Mouse (Mus musculus) lung, embryonic 15.5 days (tissue): ENCODE data around the gene Lrch1. TPM values are rescaled to one million over a fixed set of nuclear protein-coding genes. Genes with fewer than 3 reads are reported as not detected.

Experiments used
- ATAC-seq: fragments of 200-750 bp; cut with Nextera tagmentation; 2 replicates; pipeline ENCODE4 v1.8.0; 2017; ENCODE audit warnings: moderate number of reproducible peaks, borderline replicate concordance; ENCODE audit not compliant: low FRiP score, low TSS enrichment; ENCODE audit errors: extremely low read depth
- H3K27ac ChIP-seq: fragments of 300-500 bp; sonication (generic); 2 replicates; pipeline ENCODE4 v1.5.1; 2015; ENCODE audit warnings: moderate library complexity, mild to moderate bottlenecking, inconsistent platforms
- H3K27me3 ChIP-seq: fragments of 300-500 bp; sonication (generic); 2 replicates; pipeline ENCODE4 v1.6.1; 2015; ENCODE audit warnings: inconsistent platforms
- H3K36me3 ChIP-seq: fragments of 300-500 bp; sonication (generic); 2 replicates; pipeline ENCODE4 v1.6.1; 2015; ENCODE audit warnings: inconsistent platforms
- H3K4me1 ChIP-seq: fragments of 300-500 bp; sonication (generic); 2 replicates; pipeline ENCODE4 v1.6.1; 2015; ENCODE audit warnings: inconsistent platforms
- H3K4me2 ChIP-seq: fragments of 300-500 bp; sonication (generic); 2 replicates; pipeline ENCODE4 v1.6.1; 2015; ENCODE audit warnings: inconsistent platforms, mild to moderate bottlenecking, moderate library complexity
- H3K4me3 ChIP-seq: fragments of 300-500 bp; sonication (generic); 2 replicates; pipeline ENCODE4 v1.5.1; 2015; ENCODE audit warnings: mild to moderate bottlenecking, inconsistent platforms
- H3K9ac ChIP-seq: fragments of 300-500 bp; sonication (generic); 2 replicates; pipeline ENCODE4 v1.6.1; 2015; ENCODE audit warnings: inconsistent platforms
- H3K9me3 ChIP-seq: fragments of 300-500 bp; sonication (generic); 2 replicates; pipeline ENCODE4 v1.6.1; 2016; ENCODE audit warnings: inconsistent platforms
- WGBS: fragments of 180-500 bp; shearing (Covaris S2); methylation state at CpG from one replicate; pipeline ENCODE4 v1.1.7; 2015; 5-methylcytosine and 5-hydroxymethylcytosine counted together
- polyA plus RNA-seq: library from polyadenylated mRNA; unstranded; fragments of >200 nt; fragmentation: Nextera tagmentation; extraction: Ambion mirVana; gene quantifications from 2 replicates; pipeline ENCODE4 v1.2.1, GENCODE M21; 2015

Lrch1 gene
- polyA plus RNA-seq, 1 experiment from 2014 or later = 19.9 TPM

DNA sequence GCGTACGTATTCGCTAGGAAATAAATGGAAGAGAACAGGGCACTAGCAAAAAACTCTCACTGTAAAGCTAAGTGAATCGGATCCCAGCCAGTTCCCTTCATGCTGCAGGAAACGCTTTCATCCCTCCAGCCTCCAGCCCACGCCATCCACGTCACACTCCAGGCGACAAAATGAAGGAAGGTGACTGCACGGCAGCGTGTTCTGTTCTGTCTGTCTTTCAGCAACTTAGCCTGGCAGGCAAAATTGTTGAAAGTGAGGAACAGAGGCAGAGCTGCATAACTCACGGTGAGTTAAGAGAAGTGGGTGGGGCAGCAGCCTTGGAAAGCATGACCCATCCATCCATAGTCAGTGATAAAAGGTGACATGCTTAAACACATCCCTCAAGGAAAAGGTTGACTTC, 64.5 kb downstream of the Lrch1 start:
- Histone ChIP-seq H3K27ac (no peak overlapping the region), H3K27me3 (no peaks in the 10 kb centered on the region), H3K9ac (no peak overlapping the region), H3K4me2 (0 out of 2 replicates have a peak overlapping the region, but pooled peaks have one; percentile 26), H3K36me3 (no peaks in the 10 kb centered on the region), H3K4me3 (no peak overlapping the region), H3K4me1 (peaks cover 70% of the 10 kb centered on the region), H3K9me3 (no peaks in the 10 kb centered on the region)
- WGBS = 28% methylated on average over 11 of the region's 11 CpGs
- no peak for ATAC-seq

DNA sequence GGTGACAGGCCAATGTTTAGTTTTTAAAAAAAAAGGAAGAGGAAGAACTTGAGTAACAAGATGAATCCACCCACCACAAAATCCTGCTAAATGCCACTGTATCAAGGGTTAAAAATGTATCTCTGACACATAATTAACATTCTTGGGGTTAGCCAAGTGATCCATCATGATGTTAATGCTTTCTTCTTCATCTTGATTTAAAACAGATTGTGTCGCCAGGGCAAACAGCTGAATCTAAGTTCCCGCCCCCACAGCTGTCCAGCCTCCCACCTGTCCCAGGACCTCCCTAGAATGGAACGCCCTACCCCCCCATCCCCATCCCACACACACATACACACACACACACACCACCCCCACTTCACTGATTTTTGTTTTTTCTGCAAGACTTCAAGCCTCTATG, 64.9 kb downstream of the Lrch1 start:
- Histone ChIP-seq H3K36me3 (no peaks in the 10 kb centered on the region), H3K4me1 (peaks cover 74% of the 10 kb centered on the region), H3K4me2 (no peak overlapping the region), H3K9me3 (no peaks in the 10 kb centered on the region), H3K9ac (no peak overlapping the region), H3K4me3 (no peak overlapping the region), H3K27ac (no peak overlapping the region), H3K27me3 (no peaks in the 10 kb centered on the region)
- no peak for ATAC-seq
- 28% methylated on average over 3 of the region's 3 CpGs for WGBS

- Histone ChIP-seq H3K27me3 (no peaks in the 10 kb centered on the region), H3K4me3 (no peak overlapping the region), H3K9me3 (no peaks in the 10 kb centered on the region), H3K9ac (no peak overlapping the region), H3K27ac (no peak overlapping the region), H3K4me2 (no peak overlapping the region), H3K4me1 (peaks cover 82% of the 10 kb centered on the region), H3K36me3 (no peaks in the 10 kb centered on the region)
- no peak for ATAC-seq
- 70% methylated on average over 10 of the region's 10 CpGs for WGBS
Observed at GRCm38 (mm10) chr14:74880868-74881267, 66.8 kb downstream of the Lrch1 start.

- WGBS = 53% methylated on average over 10 of the region's 10 CpGs
- ATAC-seq = no peak
- no peak overlapping the region for H3K4me2 ChIP-seq
- no peaks in the 10 kb centered on the region for H3K36me3 ChIP-seq
- H3K9me3 ChIP-seq = no peaks in the 10 kb centered on the region
- H3K27me3 ChIP-seq = no peaks in the 10 kb centered on the region
- no peak overlapping the region for H3K27ac ChIP-seq
- H3K4me3 ChIP-seq = no peak overlapping the region
- H3K4me1 ChIP-seq = peaks cover 70% of the 10 kb centered on the region
- no peak overlapping the region for H3K9ac ChIP-seq
Observed at GRCm38 (mm10) chr14:74879480-74879879, 68.2 kb downstream of the Lrch1 start.

DNA sequence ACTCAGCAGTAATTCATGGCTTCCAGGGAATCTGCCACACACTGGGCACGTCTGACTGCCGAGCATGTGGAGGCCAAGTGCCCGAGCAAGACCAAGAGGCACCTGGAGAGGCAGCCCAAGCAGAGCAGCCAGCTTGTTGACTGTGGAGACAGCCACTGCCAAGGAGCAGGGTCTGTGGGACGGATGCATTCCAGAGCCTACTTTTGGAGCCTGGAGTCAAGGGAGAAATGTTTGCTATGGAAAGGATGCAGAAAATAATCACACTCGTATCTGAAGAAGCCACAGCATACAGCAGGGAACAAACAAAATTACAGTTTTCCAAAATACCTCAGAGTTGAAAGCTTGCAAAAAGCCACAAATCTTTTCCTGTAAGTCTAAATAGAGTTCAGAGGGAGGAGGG, 70.4 kb downstream of the Lrch1 start:
- 22% methylated on average over 5 of the region's 5 CpGs for WGBS
- Histone ChIP-seq H3K27ac (peak overlapping the region; percentile 70), H3K4me3 (no peak overlapping the region), H3K27me3 (no peaks in the 10 kb centered on the region), H3K4me1 (peaks cover 67% of the 10 kb centered on the region), H3K9me3 (no peaks in the 10 kb centered on the region), H3K9ac (no peak overlapping the region), H3K4me2 (no peak overlapping the region), H3K36me3 (no peaks in the 10 kb centered on the region)
- peak; percentile 56 for ATAC-seq

GRCm38 (mm10) chr14:74871220-74871619, 76.5 kb downstream of the Lrch1 start:
- WGBS = 28% methylated on average over 4 of the region's 4 CpGs
- peak; percentile 72 for ATAC-seq
- no peak overlapping the region for H3K4me3 ChIP-seq
- H3K36me3 ChIP-seq = peaks cover 2% of the 10 kb centered on the region; the same call in 1 of the 2 replicates
- no peaks in the 10 kb centered on the region for H3K9me3 ChIP-seq
- no peaks in the 10 kb centered on the region for H3K27me3 ChIP-seq
- peak overlapping the region; percentile 79 for H3K27ac ChIP-seq
- no peak overlapping the region for H3K4me2 ChIP-seq
- H3K4me1 ChIP-seq = peaks cover 71% of the 10 kb centered on the region
- no peak overlapping the region for H3K9ac ChIP-seq

GRCm38 (mm10) chr14:74868902-74869230, 78.8 kb downstream of the Lrch1 start:
- H3K4me1 ChIP-seq = peaks cover 90% of the 10 kb centered on the region
- H3K27ac ChIP-seq = 0 out of 2 replicates have a peak overlapping the region, but pooled peaks have one; percentile 21
- H3K4me3 ChIP-seq = no peak overlapping the region
- 59% methylated on average over 4 of the region's 4 CpGs for WGBS
- H3K27me3 ChIP-seq = no peaks in the 10 kb centered on the region
- no peak overlapping the region for H3K9ac ChIP-seq
- no peak overlapping the region for H3K4me2 ChIP-seq
- no peak for ATAC-seq
- H3K9me3 ChIP-seq = no peaks in the 10 kb centered on the region
- H3K36me3 ChIP-seq = peaks cover 2% of the 10 kb centered on the region; the same call in 1 of the 2 replicates

GRCm38 (mm10) chr14:74868188-74868901, 79.3 kb downstream of the Lrch1 start:
- 82% methylated on average over 2 of the region's 2 CpGs for WGBS

GRCm38 (mm10) chr14:74867076-74868042, 80.3 kb downstream of the Lrch1 start:
- 55% methylated on average over 20 of the region's 20 CpGs for WGBS
- Histone ChIP-seq H3K4me1 (peaks cover 85% of the 10 kb centered on the region), H3K4me2 (no peak overlapping the region), H3K9me3 (no peaks in the 10 kb centered on the region), H3K9ac (no peak overlapping the region), H3K27me3 (no peaks in the 10 kb centered on the region), H3K4me3 (no peak overlapping the region), H3K27ac (peak overlapping the region; percentile 3; the same call in 1 of the 2 replicates), H3K36me3 (peaks cover 2% of the 10 kb centered on the region; the same call in 1 of the 2 replicates)
- no peak for ATAC-seq

More at GRCm38 (mm10) chr14:74868188-74868901, 79.3 kb downstream of the Lrch1 start:
- Histone ChIP-seq H3K9me3 (no peaks in the 10 kb centered on the region), H3K4me2 (no peak overlapping the region), H3K4me3 (no peak overlapping the region), H3K27me3 (no peaks in the 10 kb centered on the region), H3K36me3 (peaks cover 2% of the 10 kb centered on the region; the same call in 1 of the 2 replicates), H3K27ac (peak overlapping the region; percentile 21; the same call in 1 of the 2 replicates), H3K9ac (no peak overlapping the region), H3K4me1 (peaks cover 88% of the 10 kb centered on the region)
- no peak for ATAC-seq

DNA sequence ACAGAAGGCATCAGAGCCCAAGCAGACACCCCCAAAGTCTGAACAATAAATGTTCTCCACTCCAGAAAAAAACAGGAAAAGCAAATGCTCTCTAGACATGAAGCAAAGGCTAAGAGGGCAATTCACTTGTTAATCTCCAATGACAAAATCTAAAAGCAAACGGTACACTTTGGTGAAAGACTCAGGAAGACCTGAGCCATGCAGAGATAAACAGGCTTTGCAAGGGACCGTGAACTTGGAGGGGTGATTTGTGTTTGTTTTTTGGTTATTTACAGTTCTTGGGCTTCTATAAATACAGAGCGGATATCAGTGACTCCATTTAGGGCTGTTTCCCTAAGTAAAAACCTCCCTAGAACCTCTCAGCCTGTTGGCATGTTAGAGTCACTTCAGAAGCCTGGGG, 81.9 kb downstream of the Lrch1 start:
- Histone ChIP-seq H3K4me2 (no peak overlapping the region), H3K9ac (no peak overlapping the region), H3K27ac (peak overlapping the region; percentile 75), H3K4me1 (peaks cover 71% of the 10 kb centered on the region), H3K9me3 (no peaks in the 10 kb centered on the region), H3K27me3 (no peaks in the 10 kb centered on the region), H3K4me3 (no peak overlapping the region), H3K36me3 (no peaks in the 10 kb centered on the region)
- WGBS = 19% methylated on average over 3 of the region's 3 CpGs
- ATAC-seq = no peak

DNA sequence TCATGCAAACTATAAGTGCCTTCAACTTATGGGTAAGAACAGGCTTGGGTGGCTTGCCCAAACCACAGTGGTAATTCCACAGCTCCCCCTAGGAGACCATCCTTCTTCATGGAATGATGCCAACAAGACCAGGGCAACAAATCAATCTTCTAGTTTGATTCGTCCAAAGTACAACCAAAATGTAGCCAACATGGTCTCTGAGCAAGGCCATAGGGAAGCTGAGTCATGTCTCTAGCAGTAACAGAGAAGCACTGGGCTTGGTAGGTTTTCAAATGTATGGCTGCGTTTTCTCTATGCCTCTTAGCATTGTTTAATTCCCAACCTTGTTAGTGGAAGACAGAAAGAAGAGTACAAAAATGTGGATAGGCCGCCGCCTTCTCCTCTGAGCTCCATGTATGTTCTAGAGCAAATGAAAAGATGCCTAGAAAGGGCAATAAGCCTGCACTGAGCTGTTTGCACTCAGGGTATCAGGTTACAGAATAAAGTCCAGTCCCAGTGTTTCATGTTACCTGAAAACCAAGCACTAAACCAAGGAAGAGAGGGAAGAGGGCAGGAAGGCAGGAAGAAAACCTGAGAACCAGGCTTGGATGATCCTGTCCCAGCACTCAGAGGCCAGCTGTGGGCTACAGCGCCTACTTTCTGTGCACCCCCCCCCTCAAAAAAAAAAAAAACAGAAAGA, 82.7 kb downstream of the Lrch1 start:
- no peaks in the 10 kb centered on the region for H3K9me3 ChIP-seq
- no peaks in the 10 kb centered on the region for H3K36me3 ChIP-seq
- no peaks in the 10 kb centered on the region for H3K27me3 ChIP-seq
- 0 out of 2 replicates have a peak, but pooled peaks have one; percentile 13 for ATAC-seq
- peak overlapping the region; percentile 75 for H3K27ac ChIP-seq
- H3K9ac ChIP-seq = no peak overlapping the region
- peaks cover 64% of the 10 kb centered on the region for H3K4me1 ChIP-seq
- 49% methylated on average over 5 of the region's 5 CpGs for WGBS
- no peak overlapping the region for H3K4me3 ChIP-seq
- no peak overlapping the region for H3K4me2 ChIP-seq
